Mouse (Mus musculus) regulatory T cell (primary cell): Measurements from ENCODE around the gene Hist1h2bb.

Experiments
- in situ Hi-C: fragments of 300-600 bp; cut with MboI, MseI; formaldehyde crosslinking; loops from one replicate; pipeline ENCODE4 v1.15.1; 2025; ENCODE audit warnings: high pct_unique_total_duplicates

Gene Hist1h2bb

DNA sequence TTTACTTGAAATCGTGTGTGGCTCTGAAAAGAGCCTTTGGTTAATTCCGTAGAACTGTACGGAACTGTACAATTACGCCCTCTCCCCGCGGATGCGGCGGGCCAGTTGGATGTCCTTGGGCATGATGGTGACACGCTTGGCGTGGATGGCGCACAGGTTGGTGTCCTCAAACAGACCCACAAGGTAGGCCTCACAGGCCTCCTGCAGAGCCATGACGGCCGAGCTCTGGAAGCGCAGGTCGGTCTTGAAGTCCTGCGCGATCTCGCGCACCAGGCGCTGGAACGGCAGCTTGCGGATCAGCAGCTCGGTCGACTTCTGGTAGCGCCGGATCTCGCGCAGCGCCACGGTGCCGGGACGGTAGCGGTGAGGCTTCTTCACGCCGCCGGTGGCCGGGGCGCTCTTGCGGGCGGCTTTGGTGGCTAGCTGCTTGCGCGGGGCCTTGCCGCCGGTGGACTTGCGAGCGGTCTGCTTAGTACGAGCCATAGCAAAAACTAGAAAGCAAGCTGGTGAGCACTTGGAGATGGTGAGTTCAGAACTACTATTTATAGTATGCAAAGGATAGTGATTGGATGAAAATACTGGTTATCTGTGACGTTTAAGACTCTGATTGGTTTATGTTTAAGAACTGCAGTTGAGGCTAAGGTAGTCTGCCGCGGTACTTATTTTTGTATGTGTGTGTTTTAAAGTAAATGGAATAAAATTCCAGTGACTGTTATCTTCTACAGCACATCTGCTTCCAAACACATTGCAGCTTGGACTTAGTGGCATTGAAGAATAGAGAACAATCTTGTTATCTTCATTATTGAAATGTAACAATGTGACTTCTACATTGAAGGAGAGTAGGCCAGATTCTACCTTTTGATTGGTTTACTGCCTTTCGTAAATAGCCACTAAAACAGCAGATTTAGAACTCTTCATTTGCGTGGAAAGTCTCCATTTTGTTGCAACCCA lies 15.6 kb downstream of the Hist1h2bb start, which contains the start of gene Hist1h3a:
Hist1h3a (minus strand) TSS at position 516 of the 951 bp plus-strand sequence.
- in situ Hi-C loops, result loop anchor here (25.0 kb wide), 2 partner anchors 850 to 1025 kb away; no protein-coding TSS in a partner anchor

DNA sequence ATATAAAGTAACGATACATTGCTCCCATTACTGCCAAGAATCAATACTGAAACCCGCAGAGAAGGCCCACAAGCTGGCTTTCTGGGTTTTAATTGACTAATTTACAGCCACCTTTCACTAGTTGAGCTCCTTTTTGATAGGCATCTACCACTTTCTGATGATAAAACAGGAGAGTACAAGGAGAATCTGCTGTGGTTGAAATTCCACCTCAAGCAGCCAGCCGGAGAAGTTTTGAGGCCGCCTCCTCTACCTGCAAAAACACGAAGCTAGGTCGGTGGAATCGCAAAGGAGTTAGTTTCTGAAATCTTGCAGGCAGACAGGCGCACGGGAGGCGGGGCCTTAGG lies 16.7 kb downstream of the Hist1h2bb start:
- in situ Hi-C loops, result loop anchor here (25.0 kb wide), 2 partner anchors 849 to 1024 kb away; no protein-coding TSS in a partner anchor

GRCm38 (mm10) chr13:23763586-23764323 lies 17.2 kb downstream of the Hist1h2bb start, which contains the start of gene Hist1h1a:
TSS of gene Hist1h1a (plus strand) at chr13:23763666.
- in situ Hi-C loops, result loop anchor here (25.0 kb wide), 2 partner anchors 849 to 1024 kb away; no protein-coding TSS in a partner anchor

- in situ Hi-C loops, result loop anchor here (25.0 kb wide), 2 partner anchors 848 to 1023 kb away; no protein-coding TSS in a partner anchor
Measured at GRCm38 (mm10) chr13:23764324-23765171, 18.0 kb downstream of the Hist1h2bb start.

DNA sequence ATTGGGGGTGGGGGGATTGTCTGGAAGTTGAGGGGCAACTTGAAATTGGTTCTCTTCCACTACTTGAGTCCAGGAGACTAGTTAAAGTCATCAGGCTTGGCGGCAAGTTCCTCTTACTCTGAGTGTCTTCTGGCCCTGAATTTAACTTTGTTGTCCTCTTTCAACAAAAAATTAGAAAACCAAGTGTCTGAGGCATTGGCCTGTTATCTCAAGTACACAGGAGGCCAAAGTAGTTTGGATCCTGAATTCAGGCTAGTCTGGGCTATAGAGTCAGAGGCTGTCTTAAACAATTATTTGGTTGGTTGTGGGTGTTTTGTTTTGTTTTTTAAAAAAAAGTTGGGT lies 18.6 kb downstream of the Hist1h2bb start:
- in situ Hi-C loops, result loop anchor here (25.0 kb wide), 2 partner anchors 847 to 1022 kb away; no protein-coding TSS in a partner anchor

DNA sequence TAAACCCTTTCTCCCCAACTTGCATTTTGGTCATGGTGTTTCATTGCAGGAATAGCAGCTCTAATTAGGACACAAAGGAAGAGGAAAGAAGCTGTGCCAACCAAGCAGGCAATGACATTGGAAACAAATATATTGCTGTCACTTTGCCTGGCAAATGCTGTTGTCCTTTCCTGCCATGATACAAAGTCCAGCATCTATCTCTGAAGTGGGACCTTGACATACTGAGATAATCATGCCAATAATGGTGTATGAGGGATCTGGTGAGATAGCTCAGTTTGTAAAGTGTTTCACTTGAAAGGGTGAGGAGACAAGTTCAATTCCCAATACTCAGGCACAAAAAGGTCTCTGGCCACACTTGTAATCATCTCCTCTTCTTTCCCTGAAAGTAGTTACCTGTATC lies 20.2 kb downstream of the Hist1h2bb start:
- in situ Hi-C loops, result loop anchor here (25.0 kb wide), 2 partner anchors 846 to 1021 kb away; no protein-coding TSS in a partner anchor

DNA sequence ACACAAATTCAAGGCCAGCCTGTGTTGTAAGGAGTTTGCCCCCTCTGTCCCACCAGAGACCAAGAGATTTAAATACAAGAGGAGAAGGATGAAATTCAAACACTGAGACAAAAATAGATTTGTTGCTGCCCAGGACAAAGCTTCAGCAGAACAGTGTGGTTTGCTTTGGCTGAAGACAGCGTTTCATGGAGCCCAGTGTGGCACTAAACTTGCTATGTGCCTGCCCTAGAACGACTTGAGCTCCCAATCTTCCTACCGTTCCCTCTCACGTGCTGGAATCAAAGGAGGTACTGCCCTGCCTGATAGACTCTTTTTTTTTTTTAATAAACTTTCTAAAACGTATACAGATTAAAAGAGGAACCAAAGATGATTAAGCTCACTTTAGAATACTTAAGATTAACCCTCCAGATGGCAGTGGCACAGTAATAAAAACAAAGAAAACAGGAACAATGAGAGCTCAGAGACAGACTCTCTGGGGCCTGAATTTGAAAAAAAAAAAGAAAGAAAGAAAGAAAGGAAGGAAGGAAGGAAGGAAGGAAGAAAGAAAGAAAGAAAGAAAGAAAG lies 22.4 kb downstream of the Hist1h2bb start:
- in situ Hi-C loops, result loop anchor here (25.0 kb wide), 2 partner anchors 843 to 1018 kb away; no protein-coding TSS in a partner anchor

DNA sequence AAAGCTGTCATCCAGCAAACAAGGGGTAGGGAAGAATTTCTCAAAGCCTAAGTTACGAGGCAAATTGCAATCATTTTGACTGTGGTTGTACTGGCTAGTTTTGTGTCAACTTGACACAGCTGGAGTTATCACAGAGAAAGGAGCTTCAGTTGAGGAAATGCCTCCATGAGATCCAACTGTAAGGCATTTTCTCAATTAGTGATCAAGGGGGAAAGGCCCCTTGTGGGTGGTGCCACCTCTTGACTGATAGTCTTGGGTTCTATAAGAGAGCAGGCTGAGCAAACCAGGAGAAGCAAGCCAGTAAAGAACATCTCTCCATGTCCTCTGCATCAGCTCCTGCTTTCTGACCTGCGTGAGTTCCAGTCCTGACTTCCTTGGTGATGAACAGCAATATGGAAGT lies 23.1 kb downstream of the Hist1h2bb start, which contains the start of gene Trim38:
Trim38 (plus strand) TSS at position 301 of the 400 bp plus-strand sequence.
- in situ Hi-C loops, result loop anchor here (25.0 kb wide), 2 partner anchors 843 to 1018 kb away; no protein-coding TSS in a partner anchor

- in situ Hi-C loops, result loop anchor here (25.0 kb wide), 2 partner anchors 840 to 1015 kb away; no protein-coding TSS in a partner anchor
Measured at GRCm38 (mm10) chr13:23772561-23773313, 26.2 kb downstream of the Hist1h2bb start.

GRCm38 (mm10) chr13:23778339-23778738 lies 31.8 kb downstream of the Hist1h2bb start:
- in situ Hi-C loops, result no loop called here

DNA sequence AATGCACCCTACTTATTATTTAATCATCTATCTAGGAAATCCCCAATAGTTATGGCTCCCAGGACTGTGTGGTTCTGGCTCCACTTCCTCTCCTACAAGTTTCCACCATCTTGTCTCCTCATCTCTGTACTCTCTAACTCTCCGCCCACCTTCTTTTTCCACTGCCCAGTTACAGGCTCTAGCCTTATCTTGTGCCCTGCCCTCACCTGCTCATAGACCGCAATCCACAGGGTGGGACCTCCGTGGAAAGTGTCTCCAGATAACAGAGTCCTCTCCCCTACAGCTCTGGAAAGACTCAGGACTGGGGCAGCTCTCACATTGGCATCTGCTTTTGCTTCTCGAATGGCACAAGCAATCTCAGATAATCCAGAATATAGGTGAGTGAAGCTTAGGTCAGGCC lies 32.5 kb downstream of the Hist1h2bb start:
- in situ Hi-C loops, result no loop called here

- in situ Hi-C loops, result no loop called here
Measured at GRCm38 (mm10) chr13:23792520-23792919, 46.0 kb downstream of the Hist1h2bb start.
